20 mouse cellular contexts compared by ENCODE assay signal in genomic region chr10:94871506-94871905, GRCm38 (mm10).
A peak's percentile ranks its signal among the peaks of the same experiment; 100 is the strongest.
DNase-seq lines count a peak whose midpoint lies in the region; ATAC-seq and TF ChIP-seq lines count a peak whose summit lies in the region.
"Had no signal": no experiment of that assay in that cellular context is flagged by ENCODE, and none has a peak within 500 bp of the region (broad histone marks: within the 10 kb centered on the region; RNA-seq: fewer than 3 reads in every experiment).

No protein-coding gene starts in this region.

- no peak overlapping the region for H3K27ac ChIP-seq in MEL (ENCODE audit: control insufficient read depth, low read depth, low read length)
- H3K27ac ChIP-seq: embryonic facial prominence, embryonic 10.5 days; embryonic facial prominence, embryonic 12.5 days had no signal

- peaks cover 11% of the 10 kb centered on the region for H3K9me3 ChIP-seq in G1E (replicated peaks)
- H3K9me3 ChIP-seq in MEL (replicated peaks; ENCODE audit: insufficient read depth, low read length): no peaks in the 10 kb centered on the region
- H3K9me3 ChIP-seq: embryonic facial prominence, embryonic 10.5 days; embryonic facial prominence, embryonic 12.5 days had no signal

- peak; percentile 62 to 82; a peak in 2 of 4 replicates for TF ChIP-seq EP300 in MEL (IDR thresholded peaks at IDR 0.05; ENCODE audit: low read depth in 1 of 2, low read length in 2 of 2)

- H3K4me3 ChIP-seq in G1E (ENCODE audit: low read depth, low read length): no peak overlapping the region
- no peak overlapping the region for H3K4me3 ChIP-seq in MEL (ENCODE audit: control insufficient read depth in 1 of 2, insufficient read depth in 1 of 2, low read depth in 2 of 2, low read length in 2 of 2)
- H3K4me3 ChIP-seq: embryonic facial prominence, embryonic 10.5 days; embryonic facial prominence, embryonic 12.5 days had no signal

- H3K79me2 ChIP-seq in MEL (ENCODE audit: control insufficient read depth, insufficient read depth, low read length, poor library complexity): no peaks in the 10 kb centered on the region

- H3K9ac ChIP-seq in MEL (ENCODE audit: control insufficient read depth, low read depth, low read length, poor library complexity, severe bottlenecking): no peak overlapping the region
- H3K9ac ChIP-seq: embryonic facial prominence, embryonic 12.5 days had no signal

- TF ChIP-seq RAD21 in MEL (IDR thresholded peaks at IDR 0.05; ENCODE audit: low read depth, low read length): no peak

- no peaks in the 10 kb centered on the region for H3K27me3 ChIP-seq in G1E (ENCODE audit: insufficient read depth, low read length)
- no peaks in the 10 kb centered on the region for H3K27me3 ChIP-seq in MEL (ENCODE audit: control insufficient read depth in 1 of 2, insufficient read depth in 2 of 2, low read length in 2 of 2)
- H3K27me3 ChIP-seq: embryonic facial prominence, embryonic 12.5 days had no signal

- DNase-seq in G1E (ENCODE audit: low spot score) (peak; percentile 29), MEL (ENCODE audit: low read depth, low spot score) (no peak)
- DNase-seq in c-Kit-positive CD71-positive TER-119-positive erythroid progenitor cells, embryonic 14.5 days (ENCODE audit: low spot score): peak; percentile 3
- no peak for DNase-seq in urinary bladder, postnatal 36 days (ENCODE audit: low spot score in 2 of 2)
- DNase-seq in cerebellum, postnatal 4 days (ENCODE audit: low spot score in 2 of 2): no peak
- DNase-seq in kidney, postnatal 10 days: no peak
- DNase-seq: adrenal gland, adult 2 months; adrenal gland, postnatal 10 days; adrenal gland, postnatal 25 days; cerebellum, adult 11 months; cerebellum, adult 18-20 months; cerebellum, adult 8-10 months; cerebellum, adult 9-11 months; cerebellum, postnatal 14 days; cerebellum, postnatal 36 days had no signal

- H3K36me3 ChIP-seq in G1E (replicated peaks): peaks cover 64% of the 10 kb centered on the region
- H3K36me3 ChIP-seq in MEL (ENCODE audit: control insufficient read depth in 1 of 2, insufficient read depth in 2 of 2, low read length in 2 of 2): peaks cover 8 to 31% of the 10 kb centered on the region in 2 experiments
- H3K36me3 ChIP-seq: embryonic facial prominence, embryonic 12.5 days had no signal

- no peak for TF ChIP-seq POLR2A in MEL (IDR thresholded peaks at IDR 0.05; ENCODE audit: control insufficient read depth in 1 of 2, insufficient read depth in 1 of 2, low read depth in 1 of 2, low read length in 2 of 2, poor library complexity in 1 of 2)

- H3K4me1 ChIP-seq in G1E (ENCODE audit: insufficient read depth, low read depth, low read length): peaks cover 44% of the 10 kb centered on the region
- H3K4me1 ChIP-seq in MEL (ENCODE audit: control insufficient read depth in 1 of 2, insufficient read depth in 2 of 2, low read length in 2 of 2): peaks cover 9 to 10% of the 10 kb centered on the region in 2 experiments

- peak; percentile 79 for ATAC-seq in G1E (ENCODE audit: extremely low read depth, insufficient number of reproducible peaks, low FRiP score, poor library complexity, severe bottlenecking)
- peak; percentile 34; the same call in 1 of the 2 replicates for ATAC-seq in megakaryocyte-erythroid progenitor cell, adult 5-6 weeks (replicated peaks; ENCODE audit: low FRiP score, low TSS enrichment, poor library complexity, severe bottlenecking)
- ATAC-seq: forebrain, embryonic 14.5 days; forebrain, embryonic 16.5 days had no signal

- TF ChIP-seq CTCF in G1E (IDR thresholded peaks at IDR 0.05; ENCODE audit: low read depth, low read length): no peak
- TF ChIP-seq CTCF in MEL (IDR thresholded peaks at IDR 0.05 in 2 of 3, conservative IDR thresholded peaks at IDR 0.05 in 1 of 3; ENCODE audit: control insufficient read depth in 1 of 3, insufficient read depth in 1 of 3, low read depth in 2 of 3, low read length in 3 of 3, poor library complexity in 1 of 3, severe bottlenecking in 1 of 3): no peak

TF ChIP-seq in MEL, 35 proteins besides CTCF, POLR2A, EP300 and RAD21:
- no peak for TF ChIP-seq ZMIZ1 (IDR thresholded peaks at IDR 0.05; ENCODE audit: low read depth, low read length)
- TF ChIP-seq USF1 (IDR thresholded peaks at IDR 0.05; ENCODE audit: low read depth, low read length): no peak
- peak; percentile 76 for TF ChIP-seq GATA1 (IDR thresholded peaks at IDR 0.05; ENCODE audit: low read depth, low read length)
- TF ChIP-seq ELF1 (IDR thresholded peaks at IDR 0.05; ENCODE audit: low read depth, low read length): no peak
- TF ChIP-seq ZC3H11A (IDR thresholded peaks at IDR 0.05; ENCODE audit: low read depth, low read length): no peak
- no peak for TF ChIP-seq E2F4 (IDR thresholded peaks at IDR 0.05; ENCODE audit: borderline replicate concordance, low read depth, low read length)
- TF ChIP-seq ETS1 (IDR thresholded peaks at IDR 0.05; ENCODE audit: low read depth, low read length): peak; percentile 61
- peak; percentile 89 for TF ChIP-seq TCF12 (IDR thresholded peaks at IDR 0.05; ENCODE audit: low read depth, low read length)
- TF ChIP-seq SMC3 (IDR thresholded peaks at IDR 0.05; ENCODE audit: low read depth, low read length): no peak
- TF ChIP-seq GABPA (IDR thresholded peaks at IDR 0.05; ENCODE audit: low read depth, low read length): no peak
- no peak for TF ChIP-seq POLR2AphosphoS2 (IDR thresholded peaks at IDR 0.05; ENCODE audit: low read length)
- TF ChIP-seq RCOR1 (IDR thresholded peaks at IDR 0.05; ENCODE audit: low read depth, low read length): peak; percentile 38; the same call in 1 of the 2 replicates
- TF ChIP-seq MXI1 (IDR thresholded peaks at IDR 0.05; ENCODE audit: low read depth, low read length): no peak

Comparison
In these comparisons a context has a peak if more than half of its experiments do, and no peak if none do; other contexts are left out.
1. DNase-seq: peak in G1E (single experiment) and c-Kit-positive CD71-positive TER-119-positive erythroid progenitor cells, embryonic 14.5 days (single experiment); none in MEL (single experiment), urinary bladder, postnatal 36 days (0 of 2), cerebellum, postnatal 4 days (0 of 2) and kidney, postnatal 10 days (single experiment).